Mouse (Mus musculus) spleen, adult 18-20 months (tissue): Measurements from ENCODE around the gene Aldoc.
A peak's percentile ranks its signal among the peaks of the same experiment; 100 is the strongest.
"Not testable (repeated sequence)": the region's sequence is repeated elsewhere in the genome, so short reads cannot be mapped to it uniquely, and the experiment has no call there.

Experiments used
- DNase-seq, 2 experiments: peaks; one replicate each; pipeline ENCODE4 v3.0.0; 2022; ENCODE audit warnings: mixed read lengths in 2 of 2

Aldoc gene

GRCm38 (mm10) chr11:78322860-78323259, at the start of gene Aldoc:
Gene Aldoc, plus strand, starts transcription at chr11:78322968.
- DNase-seq: peak; percentile 78 to 81

GRCm38 (mm10) chr11:78275596-78275995, 47.2 kb upstream of the Aldoc start:
- no peak for DNase-seq

DNA sequence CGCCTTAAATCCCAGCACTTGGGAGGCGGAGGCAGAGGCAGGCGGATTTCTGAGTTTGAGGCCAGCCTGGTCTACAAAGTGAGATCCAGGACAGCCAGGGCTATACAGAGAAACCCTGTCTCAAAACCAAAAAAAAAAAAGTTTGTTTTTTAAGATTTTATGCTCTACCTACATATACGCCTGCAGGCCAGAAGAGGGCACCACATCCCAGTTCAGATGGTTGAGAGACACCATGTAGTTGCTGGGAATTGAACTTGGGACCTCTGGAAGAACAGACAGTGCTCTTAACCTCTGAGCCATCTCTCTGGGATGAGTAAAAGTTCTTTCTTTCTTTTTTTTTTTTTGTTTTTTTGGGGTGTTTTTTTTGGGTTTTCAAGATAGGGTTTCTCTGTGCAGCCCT, 46.6 kb upstream of the Aldoc start:
- not testable (repeated sequence) for DNase-seq

DNA sequence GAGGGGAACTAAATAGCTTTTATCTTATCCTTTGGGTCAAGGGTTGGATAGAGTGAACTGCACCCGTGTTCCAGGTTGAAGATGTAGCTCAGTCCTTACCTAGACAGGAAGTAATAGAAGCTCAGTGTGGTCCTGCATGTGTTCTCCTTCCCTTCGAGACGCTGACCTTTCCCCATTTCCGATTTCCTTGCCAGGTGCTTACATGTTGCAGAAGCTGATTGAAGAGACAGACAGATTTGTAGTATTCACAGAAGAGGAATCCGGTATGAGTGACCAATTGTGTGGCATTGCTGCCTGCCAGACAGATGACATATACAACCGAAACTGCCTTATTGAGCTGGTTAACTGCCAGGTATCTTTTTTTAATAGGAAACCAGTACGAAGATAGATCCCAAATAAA, 43.9 kb upstream of the Aldoc start:
- no peak for DNase-seq

- DNase-seq: no peak
Measured at GRCm38 (mm10) chr11:78279586-78279985, 43.2 kb upstream of the Aldoc start.

DNA sequence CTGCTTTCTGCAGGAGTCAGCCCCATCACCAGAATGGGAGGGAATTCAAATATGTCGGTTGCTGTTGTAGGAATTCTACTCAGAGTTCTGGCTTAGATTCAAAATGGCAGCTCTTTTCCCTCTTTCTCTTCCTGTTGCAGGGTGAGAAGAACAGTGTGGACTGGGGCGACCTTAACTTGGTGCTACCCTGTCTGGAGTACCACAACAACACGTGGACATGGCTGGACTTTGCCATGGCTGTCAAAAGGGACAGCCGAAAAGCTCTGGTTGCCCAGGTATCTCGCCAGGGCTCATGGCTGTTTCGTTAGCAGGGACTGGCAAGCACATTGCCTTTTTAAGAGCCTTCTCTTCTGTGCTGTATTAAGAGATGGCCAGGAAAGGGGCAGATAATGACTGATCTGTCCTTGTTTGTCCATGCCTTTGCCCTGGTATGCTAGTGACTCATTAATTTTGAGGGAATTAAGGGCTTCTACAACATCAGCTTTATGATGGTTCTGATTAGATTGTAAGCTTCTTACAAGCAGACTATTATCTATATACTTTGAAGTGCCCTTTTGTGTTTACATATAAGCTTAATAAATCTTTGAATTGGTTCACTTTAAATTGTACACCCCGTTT, 33.5 kb upstream of the Aldoc start:
- no peak for DNase-seq

DNA sequence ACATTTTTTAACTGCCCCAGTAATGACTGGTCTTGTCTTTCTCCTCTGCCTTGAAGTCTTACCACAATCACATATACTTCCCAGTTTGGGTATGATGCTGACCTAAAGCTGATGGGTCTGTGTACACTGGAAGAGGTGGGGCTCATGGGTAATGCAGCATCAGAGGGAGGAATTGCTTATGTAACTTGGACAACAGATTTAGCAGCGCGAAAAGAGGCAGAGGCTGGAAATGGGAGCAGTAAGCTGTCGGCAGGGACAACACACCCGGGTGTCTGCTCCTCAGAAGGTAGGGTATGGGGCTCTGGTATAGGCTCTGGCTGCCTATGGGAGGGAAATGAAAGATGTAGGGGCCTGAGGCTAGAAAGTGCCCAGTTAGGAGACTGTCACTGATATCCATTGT, 32.1 kb upstream of the Aldoc start, which contains the start of gene BC030499:
Gene BC030499, plus strand, starts transcription at position 188 of the 400 bp plus-strand sequence.
- no peak for DNase-seq

GRCm38 (mm10) chr11:78294585-78294984, 28.2 kb upstream of the Aldoc start:
- no peak for DNase-seq

DNA sequence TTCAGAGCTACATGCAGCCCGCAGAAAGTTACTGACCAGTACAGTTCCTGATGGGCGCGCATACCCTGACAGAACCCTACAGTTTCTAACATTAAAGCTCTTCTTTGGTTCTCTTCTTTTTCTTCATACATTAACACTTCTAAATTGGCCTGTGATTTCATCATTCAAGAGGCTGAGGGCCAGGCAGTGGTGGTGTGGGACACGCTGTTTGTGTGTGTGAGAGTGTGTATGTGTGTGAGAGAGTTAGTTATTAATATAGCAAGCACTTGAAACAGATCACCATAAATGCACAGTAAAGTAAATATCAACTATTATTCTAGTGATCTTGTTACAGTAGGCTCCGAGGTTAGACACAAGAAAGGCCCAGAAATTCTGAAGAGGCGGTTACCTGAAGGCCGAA, 21.9 kb upstream of the Aldoc start:
- DNase-seq: no peak

DNA sequence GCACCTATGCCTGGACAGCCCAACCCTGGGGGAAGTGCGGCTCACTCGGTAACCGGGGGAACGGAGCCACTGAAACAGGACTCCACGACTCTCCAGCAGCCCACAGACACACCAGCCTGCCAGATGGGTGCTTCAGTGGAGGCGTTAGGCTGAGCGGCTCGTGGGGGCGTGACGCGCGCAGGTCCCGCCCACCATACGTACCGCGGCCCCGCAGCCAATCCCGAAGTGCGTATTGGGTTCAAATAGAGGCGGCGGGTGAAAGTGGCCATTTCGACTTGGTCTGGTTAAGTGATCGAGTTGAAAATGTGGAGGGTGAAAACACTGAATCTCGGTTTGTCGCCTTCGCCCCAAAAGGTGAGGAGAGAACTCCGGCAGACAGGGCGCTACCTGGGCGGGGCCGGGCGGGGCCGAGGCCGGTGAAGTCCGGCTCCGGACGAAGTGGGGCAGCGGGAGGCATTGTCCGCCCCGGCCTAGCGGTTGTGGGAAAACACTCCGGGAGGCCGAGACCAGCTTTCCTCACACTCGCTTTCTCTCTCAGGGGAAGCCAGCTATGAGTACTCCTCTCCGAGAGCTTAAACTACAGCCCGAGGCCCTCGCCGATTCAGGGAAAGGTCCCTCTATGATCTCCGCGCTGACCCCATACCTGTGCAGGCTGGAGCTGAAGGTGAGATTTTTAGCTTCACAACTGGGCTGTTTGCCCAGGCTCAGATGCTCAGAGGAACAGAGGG, 21.2 kb upstream of the Aldoc start, which contains the start of gene Spag5:
Gene Spag5, plus strand, starts transcription at position 173 of the 728 bp plus-strand sequence.
- peak; percentile 77 to 89 for DNase-seq

- DNase-seq: no peak
Measured at GRCm38 (mm10) chr11:78305272-78305671, 17.5 kb upstream of the Aldoc start.

DNA sequence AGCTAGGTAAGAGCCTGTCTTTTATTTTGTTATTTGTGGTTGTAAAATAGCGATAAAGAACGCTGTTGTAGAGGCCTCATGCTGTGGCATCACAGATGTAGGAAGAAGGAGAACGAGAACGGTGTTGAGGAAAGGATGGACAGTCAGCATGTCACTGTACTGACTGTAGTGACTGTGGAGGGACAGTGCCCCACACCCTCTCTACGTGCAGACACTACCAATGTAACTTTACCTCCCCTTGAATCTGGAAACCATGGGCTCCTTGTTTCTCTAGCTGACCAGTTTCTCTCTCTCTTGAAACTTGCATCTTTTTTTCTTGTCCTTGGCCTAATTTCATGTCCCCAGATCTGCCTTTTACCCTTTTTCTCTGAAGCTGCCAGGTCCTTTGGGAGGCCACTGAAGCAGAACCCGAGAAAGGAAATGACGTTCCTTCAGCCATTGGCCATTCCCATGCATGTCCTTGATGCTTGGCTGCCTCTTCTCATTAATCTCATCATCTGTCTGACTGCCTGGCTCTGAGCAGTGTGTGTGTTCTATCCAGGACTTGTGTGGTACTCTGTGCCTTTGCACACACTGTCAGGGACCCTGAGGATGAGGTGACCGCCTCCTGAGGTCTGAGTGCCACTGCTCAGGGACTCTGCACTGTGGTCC, 11.8 kb upstream of the Aldoc start:
- DNase-seq: no peak

GRCm38 (mm10) chr11:78313662-78314061, 9.1 kb upstream of the Aldoc start:
- no peak for DNase-seq

DNA sequence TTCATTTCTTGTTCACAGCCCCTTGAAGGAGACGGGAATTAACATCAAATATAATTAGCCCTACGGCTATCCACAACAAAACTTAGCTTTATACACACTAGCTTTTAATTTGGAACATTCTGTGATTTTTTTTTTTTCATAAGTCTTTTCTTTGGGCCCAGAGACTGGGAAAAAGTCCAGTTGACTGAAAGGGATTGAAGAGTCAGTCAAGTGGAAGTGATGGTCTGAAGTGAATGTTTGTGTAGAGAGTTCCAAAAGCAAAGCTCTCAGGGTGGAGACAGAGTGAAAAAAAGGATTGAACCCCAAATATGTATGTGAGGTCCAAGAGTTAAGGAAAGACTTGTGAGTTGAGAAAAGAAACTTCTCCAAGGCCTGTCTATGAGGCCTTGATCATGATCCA, 4.4 kb upstream of the Aldoc start:
- no peak for DNase-seq

DNA sequence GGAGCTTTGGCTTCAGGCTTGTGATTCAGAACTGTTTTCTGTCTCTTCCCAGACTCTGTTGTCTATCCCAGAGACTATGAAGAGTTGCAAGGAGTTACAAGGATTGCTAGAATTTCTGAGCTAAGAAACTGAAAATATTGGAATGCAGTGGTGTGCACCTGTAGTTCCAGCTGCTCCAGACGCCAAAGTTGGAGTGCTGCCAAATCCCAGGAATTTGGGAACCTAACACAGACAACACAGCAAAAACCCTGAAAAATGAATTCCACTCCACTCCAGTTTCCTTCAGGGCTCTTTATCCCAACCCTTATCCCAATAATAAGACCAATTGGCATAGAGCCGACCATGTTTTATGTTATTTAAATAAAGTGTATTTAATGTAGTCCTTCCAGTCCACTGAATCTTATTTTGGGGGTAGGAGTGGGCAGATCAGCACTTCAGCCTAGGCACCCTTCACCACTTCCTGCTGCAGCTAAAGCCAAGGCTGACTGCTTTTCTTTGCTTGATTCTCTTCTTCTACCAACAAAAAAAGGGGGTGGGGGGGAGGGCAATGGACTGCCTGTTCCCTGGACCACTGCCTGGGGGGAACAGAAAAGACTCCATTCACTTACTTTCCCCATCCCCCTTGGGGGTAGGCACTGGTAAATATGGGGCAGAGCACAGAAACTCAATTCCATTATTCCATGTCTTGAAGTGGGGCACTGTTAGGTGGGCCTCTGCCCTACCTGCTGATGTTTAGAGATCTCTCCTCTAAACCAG, 514 bp upstream of the Aldoc start:
- no peak for DNase-seq

- DNase-seq: no peak
Measured at GRCm38 (mm10) chr11:78324000-78324785, 1.4 kb downstream of the Aldoc start.

GRCm38 (mm10) chr11:78324965-78325364, 2.2 kb downstream of the Aldoc start:
- DNase-seq: no peak

DNA sequence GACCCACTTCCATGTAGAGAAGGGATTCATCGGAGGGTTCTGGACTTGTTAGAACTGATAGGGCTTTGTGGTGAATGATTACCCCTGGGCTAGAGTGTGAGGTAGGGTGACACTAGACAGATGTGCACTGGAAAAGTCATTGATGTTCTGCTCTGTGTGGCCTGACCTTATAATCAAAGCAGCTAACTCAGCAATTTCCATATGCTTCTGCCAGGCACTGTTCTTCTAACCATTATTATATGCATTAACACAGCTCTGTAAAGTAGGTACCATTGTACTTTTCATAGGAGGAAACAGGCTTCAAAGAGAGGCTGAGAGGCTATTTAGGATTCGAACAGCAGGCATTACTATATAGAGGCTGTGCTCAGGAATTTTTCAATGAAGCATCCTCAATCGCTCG, 4.4 kb downstream of the Aldoc start:
- DNase-seq: no peak

DNA sequence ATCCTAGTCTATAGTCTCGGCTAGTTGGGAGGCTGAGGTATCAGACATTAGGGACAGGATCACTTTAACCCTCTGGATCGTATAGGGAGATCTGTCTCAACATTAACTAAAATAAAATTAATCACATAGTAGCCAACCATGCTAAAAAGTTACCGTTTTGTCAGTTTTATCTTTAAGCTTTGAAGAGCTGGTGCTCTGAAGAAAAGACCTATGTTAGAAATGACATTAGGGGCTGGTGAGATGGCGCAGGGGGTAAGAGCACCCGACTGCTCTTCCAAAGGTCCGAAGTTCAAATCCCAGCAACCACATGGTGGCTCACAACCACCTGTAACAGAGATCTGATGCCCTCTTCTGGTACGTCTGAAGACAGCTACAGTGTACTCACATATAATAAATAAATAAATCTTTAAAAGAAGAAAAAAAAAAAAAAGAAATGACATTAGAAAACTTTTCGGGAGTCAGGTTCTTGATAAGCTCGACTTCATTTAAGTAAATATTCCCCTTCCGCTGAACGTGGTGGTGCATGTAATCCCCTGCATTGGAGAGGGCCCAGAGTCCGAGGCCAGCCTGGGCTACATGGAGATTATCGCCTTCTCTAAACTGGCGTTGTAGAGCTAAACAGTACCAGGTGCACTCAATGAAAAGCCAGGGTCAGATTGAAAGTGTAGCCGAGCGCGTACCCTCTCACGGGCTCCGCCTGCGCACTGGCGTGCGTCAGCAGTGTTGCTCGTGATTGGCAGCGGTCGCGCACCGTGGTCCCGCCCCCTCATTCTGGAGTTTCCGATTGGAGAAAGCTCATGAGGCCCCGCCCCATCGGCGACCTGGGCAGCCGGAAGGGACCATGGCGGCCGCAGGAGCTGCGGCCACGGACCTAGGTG, 5.1 kb downstream of the Aldoc start, which contains the start of gene Pigs:
Gene Pigs, plus strand, starts transcription at position 782 of the 878 bp plus-strand sequence.
- DNase-seq: peak; percentile 95 to 97

DNA sequence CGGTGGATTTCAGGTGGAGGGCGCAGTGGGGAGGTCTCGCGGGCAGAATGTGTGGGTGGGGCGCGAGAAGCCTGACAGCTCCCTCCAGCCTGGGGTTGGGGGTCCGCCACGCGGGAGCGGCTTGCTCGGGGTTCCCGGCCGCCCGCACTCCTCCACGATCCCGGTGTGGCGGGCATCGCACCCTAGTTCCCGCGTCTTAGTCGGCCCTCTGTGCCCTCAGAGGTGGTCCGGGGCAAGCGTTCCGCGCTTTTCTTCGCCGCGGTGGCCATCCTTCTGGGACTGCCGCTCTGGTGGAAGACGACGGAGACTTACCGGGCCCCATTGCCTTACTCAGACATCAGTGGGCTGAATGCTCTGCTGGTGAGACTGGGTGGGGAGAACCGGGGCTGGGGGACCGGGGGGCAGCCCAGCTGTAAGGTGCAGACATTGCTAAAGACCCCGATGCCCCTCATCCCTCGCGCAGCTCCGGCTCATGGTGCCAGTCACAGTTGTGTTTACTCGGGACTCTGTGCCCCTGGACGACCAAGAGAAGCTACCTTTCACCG, 5.8 kb downstream of the Aldoc start:
- DNase-seq: no peak

- DNase-seq: no peak
Measured at GRCm38 (mm10) chr11:78332676-78333075, 9.9 kb downstream of the Aldoc start.
